Mouse (Mus musculus) right cerebral cortex, adult 2 months (tissue): Measurements from ENCODE around the gene Ripply1.
"Not testable (repeated sequence)": the region's sequence is repeated elsewhere in the genome, so short reads cannot be mapped to it uniquely, and the experiment has no call there.

Experiments used
- DNase-seq, 2 experiments: peaks; one replicate each; pipeline ENCODE4 v3.0.0; 2021 to 2022; ENCODE audit warnings: low spot score in 2 of 2

Ripply1 gene

GRCm38 (mm10) chrX:139780988-139781387, 1.2 kb downstream of the Ripply1 start:
- no peak for DNase-seq

- DNase-seq = no peak
These were observed 2.8 kb downstream of the Ripply1 start for GRCm38 (mm10) chrX:139779401-139779800.

GRCm38 (mm10) chrX:139778886-139779285, 3.3 kb downstream of the Ripply1 start:
- DNase-seq = no peak

GRCm38 (mm10) chrX:139777357-139777756, 4.8 kb downstream of the Ripply1 start:
- no peak for DNase-seq

GRCm38 (mm10) chrX:139775084-139775612, 7.0 kb downstream of the Ripply1 start:
- no peak for DNase-seq

GRCm38 (mm10) chrX:139774309-139775083, 7.7 kb downstream of the Ripply1 start:
- DNase-seq = peak; percentile 27 to 29

- DNase-seq = no peak
These were observed 12.0 kb downstream of the Ripply1 start for GRCm38 (mm10) chrX:139769975-139770637.

- peak; percentile 46 to 49 for DNase-seq
These were observed 19.6 kb downstream of the Ripply1 start for GRCm38 (mm10) chrX:139762546-139762945.

GRCm38 (mm10) chrX:139758634-139759033, 23.5 kb downstream of the Ripply1 start:
- not testable (repeated sequence) for DNase-seq

GRCm38 (mm10) chrX:139751855-139752254, 30.3 kb downstream of the Ripply1 start:
- peak; percentile 17 to 38 for DNase-seq

- DNase-seq = no peak
These were observed 45.1 kb downstream of the Ripply1 start for GRCm38 (mm10) chrX:139737066-139737465.

- DNase-seq = no peak
These were observed 51.6 kb downstream of the Ripply1 start for GRCm38 (mm10) chrX:139730541-139730940.
